Mouse (Mus musculus) liver, postnatal 0 days (tissue): ENCODE measurements at regions not wholly inside any gene's neighbourhood (a gene's known extent, or its start where the extent isn't known, plus 50 kb on each side); places are given as distances from the start of the nearest gene placed in this dataset.

Source experiments
- CTCF ChIP-seq: sonication (generic); IDR thresholded peaks from 2 replicates; pipeline ENCODE4 v1.5.1; 2016; ENCODE audit warnings: antibody characterized with exemption, low read depth
- EP300 ChIP-seq: IDR thresholded peaks from 2 replicates; pipeline ENCODE4 v1.6.1; 2016; ENCODE audit warnings: antibody characterized with exemption, low read depth, mild to moderate bottlenecking

GRCm38 (mm10) chr10:87804792-87805082 is 53.3 kb upstream of the Igf1 start:
- no peak for TF ChIP-seq CTCF
- no peak for TF ChIP-seq EP300
